Mouse (Mus musculus) liver, adult 2 months (tissue): ENCODE measurements around the gene Cpsf7. TPM values are rescaled to one million over a fixed set of nuclear protein-coding genes. Genes with fewer than 3 reads are reported as not detected.

ENCODE experiments used
- DNase-seq: peaks from one replicate; pipeline ENCODE4 v3.0.0-alpha.2; 2011; ENCODE audit warnings: low read depth, low spot score; ENCODE audit errors: extremely low read depth
- H3K27ac ChIP-seq: fragments of 200-500 bp; replicated peaks from 2 replicates; pipeline ENCODE4 v1.5.1; 2012; ENCODE audit warnings: low read depth, mild to moderate bottlenecking, control low read depth, inconsistent platforms, low read length; ENCODE audit not compliant: insufficient read depth
- H3K27me3 ChIP-seq: fragments of 200-500 bp; 2 replicates; pipeline ENCODE4 v1.6.1; 2012; ENCODE audit warnings: mild to moderate bottlenecking, moderate library complexity, low read length, inconsistent platforms; ENCODE audit not compliant: control insufficient read depth, insufficient read depth
- H3K36me3 ChIP-seq: fragments of 200-500 bp; 2 replicates; pipeline ENCODE4 v1.6.1; 2012; ENCODE audit warnings: low read length, inconsistent platforms; ENCODE audit not compliant: control insufficient read depth, insufficient read depth
- H3K4me1 ChIP-seq: fragments of 200-500 bp; 2 replicates; pipeline ENCODE4 v1.6.1; 2011; ENCODE audit warnings: low read length; ENCODE audit not compliant: control insufficient read depth, insufficient read depth
- H3K4me3 ChIP-seq: fragments of 200-500 bp; 2 replicates; pipeline ENCODE4 v1.5.1; 2011; ENCODE audit warnings: low read depth, mild to moderate bottlenecking, control low read depth, low read length, moderate library complexity; ENCODE audit not compliant: insufficient read depth
- H3K79me2 ChIP-seq: fragments of 200-500 bp; 2 replicates; pipeline ENCODE4 v1.6.1; 2012; ENCODE audit warnings: inconsistent platforms, mild to moderate bottlenecking, low read length, moderate library complexity; ENCODE audit not compliant: control insufficient read depth, insufficient read depth
- H3K9ac ChIP-seq: fragments of 200-500 bp; 2 replicates; pipeline ENCODE4 v1.6.1; 2012; ENCODE audit warnings: low read depth, mild to moderate bottlenecking, control low read depth, inconsistent platforms, low read length
- CTCF ChIP-seq: fragments of 200-500 bp; IDR thresholded peaks from 2 replicates; pipeline ENCODE4 v1.5.1; 2011; ENCODE audit warnings: low read depth, low read length, control low read depth
- POLR2A ChIP-seq: fragments of 200-500 bp; IDR thresholded peaks from 2 replicates; pipeline ENCODE4 v1.6.1; 2011; ENCODE audit warnings: low read length, control low read depth; ENCODE audit not compliant: insufficient read depth; ENCODE audit errors: extremely low read depth
- WGBS: fragments of 180-500 bp; shearing (Covaris S2); methylation state at CpG from one replicate; pipeline ENCODE4 v1.1.7; 2018; 5-methylcytosine and 5-hydroxymethylcytosine counted together
- polyA plus RNA-seq: library from polyadenylated mRNA; depleted of rRNA; stranded (reverse); fragments of >200 nt; gene quantifications from 2 replicates; pipeline ENCODE4 v1.2.3, GENCODE M21; 2012; rRNA removed
- total RNA-seq: library from RNA; depleted of rRNA; stranded (reverse); fragments of >200 nt; gene quantifications from 2 replicates; pipeline ENCODE4 v1.2.3, GENCODE M21; 2014; rRNA removed

Gene Cpsf7
- total and polyA plus RNA-seq, 2 experiments = 10.0 to 19.9 TPM

GRCm38 (mm10) chr19:10590301-10590700 lies 65.2 kb downstream of the Cpsf7 start:
- DNase-seq = peak; percentile 68
- no peak for TF ChIP-seq CTCF
- no peak for TF ChIP-seq POLR2A
- Histone ChIP-seq H3K9ac (no peak overlapping the region), H3K4me1 (peaks cover 34% of the 10 kb centered on the region), H3K27me3 (no peaks in the 10 kb centered on the region), H3K27ac (peak overlapping the region; percentile 6), H3K36me3 (peaks cover 35% of the 10 kb centered on the region), H3K4me3 (no peak overlapping the region), H3K79me2 (no peaks in the 10 kb centered on the region)
- WGBS = 15% methylated on average over 3 of the region's 3 CpGs

- Histone ChIP-seq H3K27me3 (no peaks in the 10 kb centered on the region), H3K36me3 (peaks cover 48% of the 10 kb centered on the region), H3K4me1 (peaks cover 43% of the 10 kb centered on the region), H3K79me2 (no peaks in the 10 kb centered on the region), H3K9ac (no peak overlapping the region), H3K27ac (peak overlapping the region; percentile 89), H3K4me3 (no peak overlapping the region)
- peak; percentile 90 for DNase-seq
- TF ChIP-seq POLR2A = no peak
- no peak for TF ChIP-seq CTCF
- 24% methylated on average over 6 of the region's 6 CpGs for WGBS
Measured at GRCm38 (mm10) chr19:10591659-10592377, 66.8 kb downstream of the Cpsf7 start.

Other genes starting within 250 kb of the Cpsf7 start
- gene Dagla, start 220.4 kb upstream of the Cpsf7 start, total RNA-seq = 0.18 and 0.40 TPM in 2 replicates
- gene Dagla, start 220.4 kb upstream of the Cpsf7 start, polyA plus RNA-seq = 0.63 and 0.93 TPM in 2 replicates
- 0.28 and 0.34 TPM in 2 replicates for gene Syt7, start 136.2 kb upstream of the Cpsf7 start, total RNA-seq
- gene Syt7, start 136.2 kb upstream of the Cpsf7 start, polyA plus RNA-seq = 0.45 and 0.62 TPM in 2 replicates
- gene Lrrc10b, start 67.8 kb upstream of the Cpsf7 start, total RNA-seq = not detected in 2 replicates
- gene Lrrc10b, start 67.8 kb upstream of the Cpsf7 start, polyA plus RNA-seq = not detected in 2 replicates
- 0.13 TPM in 1 of 2 replicates, not detected in the other for gene Ppp1r32, start 42.3 kb upstream of the Cpsf7 start, total RNA-seq
- 0.06 and 0.09 TPM in 2 replicates for gene Ppp1r32, start 42.3 kb upstream of the Cpsf7 start, polyA plus RNA-seq
- gene Sdhaf2, start 876 bp downstream of the Cpsf7 start, total RNA-seq = 23.3 and 29.6 TPM in 2 replicates
- 14.2 and 15.7 TPM in 2 replicates for gene Sdhaf2, start 876 bp downstream of the Cpsf7 start, polyA plus RNA-seq
- gene Tmem216, start 31.0 kb downstream of the Cpsf7 start, total RNA-seq = 3.7 and 5.3 TPM in 2 replicates
- gene Tmem216, start 31.0 kb downstream of the Cpsf7 start, polyA plus RNA-seq = 10.4 and 11.3 TPM in 2 replicates
- gene Cyb561a3, start 51.9 kb downstream of the Cpsf7 start, total RNA-seq = 8.9 and 13.8 TPM in 2 replicates
- gene Cyb561a3, start 51.9 kb downstream of the Cpsf7 start, polyA plus RNA-seq = 29.7 and 32.5 TPM in 2 replicates
- 1.5 and 1.7 TPM in 2 replicates for gene Tmem138, start 52.1 kb downstream of the Cpsf7 start, total RNA-seq
- gene Tmem138, start 52.1 kb downstream of the Cpsf7 start, polyA plus RNA-seq = 2.8 and 3.3 TPM in 2 replicates
- 128 and 138 TPM in 2 replicates for gene Ddb1, start 80.1 kb downstream of the Cpsf7 start, total RNA-seq
- 51.9 and 63.5 TPM in 2 replicates for gene Ddb1, start 80.1 kb downstream of the Cpsf7 start, polyA plus RNA-seq
- 72.6 and 87.6 TPM in 2 replicates for gene Tkfc, start 80.4 kb downstream of the Cpsf7 start, total RNA-seq
- 294 and 417 TPM in 2 replicates for gene Tkfc, start 80.4 kb downstream of the Cpsf7 start, polyA plus RNA-seq
- gene Vwce, start 108.9 kb downstream of the Cpsf7 start, total RNA-seq = 4.5 and 6.2 TPM in 2 replicates
- gene Vwce, start 108.9 kb downstream of the Cpsf7 start, polyA plus RNA-seq = 24.8 and 30.7 TPM in 2 replicates
- gene Pga5, start 152.8 kb downstream of the Cpsf7 start, total RNA-seq = not detected in 2 replicates
- gene Pga5, start 152.8 kb downstream of the Cpsf7 start, polyA plus RNA-seq = 0.14 TPM in 1 of 2 replicates, not detected in the other
- gene Vps37c, start 163.5 kb downstream of the Cpsf7 start, total RNA-seq = 2.9 and 3.0 TPM in 2 replicates
- gene Vps37c, start 163.5 kb downstream of the Cpsf7 start, polyA plus RNA-seq = 13.1 and 18.1 TPM in 2 replicates
- 0.13 and 0.28 TPM in 2 replicates for gene Cd5, start 213.7 kb downstream of the Cpsf7 start, total RNA-seq
- gene Cd5, start 213.7 kb downstream of the Cpsf7 start, polyA plus RNA-seq = 0.17 and 0.49 TPM in 2 replicates